Mouse (Mus musculus): ENCODE results near the gene Unc80. TPM values are rescaled to one million over a fixed set of nuclear protein-coding genes. Genes with fewer than 3 reads are reported as not detected.
"Not testable (repeated sequence)": the region's sequence is repeated elsewhere in the genome, so short reads cannot be mapped to it uniquely, and the experiment has no call there.

The Unc80 gene
- total and polyA plus RNA-seq, 2 experiments = under 0.01 TPM; not detected in 1

DNA sequence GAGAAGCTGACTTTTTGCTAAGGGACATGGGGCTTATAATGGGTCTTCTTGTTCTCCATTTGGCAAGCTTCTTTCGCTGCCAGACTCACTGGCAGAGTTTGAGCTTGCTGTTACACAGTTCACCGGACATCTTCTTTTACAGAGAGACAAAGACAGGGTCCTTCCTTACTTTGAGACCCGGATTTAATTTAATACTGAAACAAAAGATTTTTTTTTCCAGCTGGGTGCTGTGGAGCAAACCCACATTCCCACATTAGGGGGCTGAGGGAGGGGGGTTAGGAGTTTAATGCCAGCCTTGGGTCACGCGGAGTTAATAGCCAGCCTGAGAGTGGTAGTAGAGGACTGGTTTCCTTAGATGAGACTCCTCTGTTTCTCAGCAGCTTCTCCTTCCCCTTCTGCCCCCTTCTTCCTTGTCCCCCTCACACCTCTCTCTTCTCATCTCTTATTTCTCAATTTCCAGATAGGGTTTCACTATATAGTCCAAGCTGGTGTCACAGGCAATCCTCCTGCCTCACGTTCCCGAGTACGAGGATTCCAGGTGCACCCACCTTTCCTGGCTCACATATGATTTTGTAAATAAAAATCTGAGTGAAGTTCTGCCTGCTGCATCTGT is 224.7 kb downstream of the Unc80 start:
- 92% methylated on average over 8 of the region's 8 CpGs for WGBS
- Histone ChIP-seq H3K4me3 (ENCODE audit: insufficient read depth, low read depth, low read length) (no peak overlapping the region), H3K4me1 (ENCODE audit: control insufficient read depth, insufficient read depth, low read length) (no peaks in the 10 kb centered on the region), H3K79me2 (ENCODE audit: control insufficient read depth, insufficient read depth, low read length) (no peaks in the 10 kb centered on the region), H3K27me3 (ENCODE audit: control insufficient read depth, insufficient read depth, low read length) (no peaks in the 10 kb centered on the region), H3K9ac (ENCODE audit: low read depth, low read length) (no peak overlapping the region), H3K27ac (replicated peaks; ENCODE audit: insufficient read depth, low read depth, low read length) (no peak overlapping the region), H3K36me3 (ENCODE audit: control insufficient read depth, insufficient read depth, low read length) (no peaks in the 10 kb centered on the region)
- DNase-seq (ENCODE audit: extremely low read depth, low read depth, low spot score) = no peak
- TF ChIP-seq CTCF (IDR thresholded peaks at IDR 0.05; ENCODE audit: low read depth, low read length) (no peak), POLR2A (IDR thresholded peaks at IDR 0.05; ENCODE audit: extremely low read depth, insufficient read depth, low read length) (no peak)

DNA sequence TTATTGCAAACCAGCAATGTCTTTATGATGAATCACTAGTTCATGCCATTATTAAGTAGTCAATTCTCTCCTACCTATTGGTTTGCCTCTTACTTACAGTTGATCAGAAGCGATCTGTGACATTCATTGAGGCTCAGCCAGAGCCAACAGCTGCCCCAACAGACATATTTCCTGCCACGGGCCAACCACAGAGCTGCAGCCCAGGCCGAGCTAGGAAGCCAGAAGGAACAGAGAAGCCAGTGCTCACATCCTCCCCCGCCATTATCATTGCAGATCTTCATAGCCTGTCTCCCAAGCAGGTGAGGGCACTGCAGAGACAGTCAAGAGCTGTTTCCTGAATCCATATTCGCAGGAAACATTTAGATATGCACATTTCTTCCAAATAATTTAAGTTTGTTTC is 226.1 kb downstream of the Unc80 start:
- Histone ChIP-seq H3K27me3 (ENCODE audit: control insufficient read depth, insufficient read depth, low read length) (no peaks in the 10 kb centered on the region), H3K4me1 (ENCODE audit: control insufficient read depth, insufficient read depth, low read length) (no peaks in the 10 kb centered on the region), H3K79me2 (ENCODE audit: control insufficient read depth, insufficient read depth, low read length) (no peaks in the 10 kb centered on the region), H3K4me3 (ENCODE audit: insufficient read depth, low read depth, low read length) (no peak overlapping the region), H3K27ac (replicated peaks; ENCODE audit: insufficient read depth, low read depth, low read length) (no peak overlapping the region), H3K36me3 (ENCODE audit: control insufficient read depth, insufficient read depth, low read length) (no peaks in the 10 kb centered on the region), H3K9ac (ENCODE audit: low read depth, low read length) (no peak overlapping the region)
- no peak for TF ChIP-seq CTCF (IDR thresholded peaks at IDR 0.05; ENCODE audit: low read depth, low read length)
- TF ChIP-seq POLR2A (IDR thresholded peaks at IDR 0.05; ENCODE audit: extremely low read depth, insufficient read depth, low read length) = no peak
- no peak for DNase-seq (ENCODE audit: extremely low read depth, low read depth, low spot score)
- 74% methylated on average over 5 of the region's 5 CpGs for WGBS

DNA sequence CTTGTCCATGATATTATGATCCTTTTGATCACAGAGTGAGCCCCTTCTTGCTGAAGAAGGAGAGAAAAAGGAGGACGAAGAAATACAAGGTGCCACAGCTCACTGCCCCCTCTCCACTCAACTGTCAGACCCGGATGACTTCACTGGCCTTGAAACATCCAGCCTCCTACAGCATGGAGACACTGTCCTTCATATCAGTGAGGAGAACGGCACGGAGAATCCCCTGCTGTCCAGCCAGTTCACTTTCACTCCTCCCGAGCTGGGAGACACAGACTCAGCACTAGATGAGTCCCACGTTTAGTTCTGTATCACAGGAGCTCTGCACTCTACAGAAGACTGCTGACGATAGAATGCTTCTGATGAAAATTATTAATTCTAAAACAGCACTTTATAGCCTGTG is 227.1 kb downstream of the Unc80 start:
- no peaks in the 10 kb centered on the region for H3K79me2 ChIP-seq (ENCODE audit: control insufficient read depth, insufficient read depth, low read length)
- no peak overlapping the region for H3K9ac ChIP-seq (ENCODE audit: low read depth, low read length)
- no peaks in the 10 kb centered on the region for H3K36me3 ChIP-seq (ENCODE audit: control insufficient read depth, insufficient read depth, low read length)
- DNase-seq (ENCODE audit: extremely low read depth, low read depth, low spot score) = no peak
- H3K4me3 ChIP-seq (ENCODE audit: insufficient read depth, low read depth, low read length) = no peak overlapping the region
- H3K4me1 ChIP-seq (ENCODE audit: control insufficient read depth, insufficient read depth, low read length) = no peaks in the 10 kb centered on the region; the same call in 1 of the 2 replicates
- H3K27ac ChIP-seq (replicated peaks; ENCODE audit: insufficient read depth, low read depth, low read length) = no peak overlapping the region
- TF ChIP-seq CTCF (IDR thresholded peaks at IDR 0.05; ENCODE audit: low read depth, low read length) (no peak), POLR2A (IDR thresholded peaks at IDR 0.05; ENCODE audit: extremely low read depth, insufficient read depth, low read length) (no peak)
- H3K27me3 ChIP-seq (ENCODE audit: control insufficient read depth, insufficient read depth, low read length) = no peaks in the 10 kb centered on the region
- 58% methylated on average over 7 of the region's 7 CpGs for WGBS

DNA sequence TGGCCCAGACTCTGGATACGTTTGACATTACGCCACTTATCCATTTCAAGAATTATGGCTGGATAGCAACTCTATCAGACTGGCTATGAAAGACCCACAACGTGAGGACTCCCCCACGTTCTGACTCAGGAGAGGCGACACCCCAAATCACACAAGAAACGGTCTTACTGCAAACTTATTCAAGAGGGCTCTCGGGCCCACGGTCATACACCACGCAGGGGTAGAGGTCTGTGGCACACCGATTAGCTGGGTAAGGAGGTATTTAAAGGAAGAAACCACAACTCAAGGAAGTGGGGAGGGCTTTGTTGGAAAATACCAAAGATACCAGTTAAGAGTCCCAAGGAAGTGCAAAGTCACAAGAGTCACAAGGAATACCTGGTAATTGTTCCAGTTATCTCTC is 231.5 kb downstream of the Unc80 start:
- H3K79me2 ChIP-seq (ENCODE audit: control insufficient read depth, insufficient read depth, low read length) = peaks cover 12% of the 10 kb centered on the region; the same call in 1 of the 2 replicates
- DNase-seq (ENCODE audit: extremely low read depth, low read depth, low spot score); H3K9ac ChIP-seq (ENCODE audit: low read depth, low read length); H3K4me1 ChIP-seq (ENCODE audit: control insufficient read depth, insufficient read depth, low read length); H3K27me3 ChIP-seq (ENCODE audit: control insufficient read depth, insufficient read depth, low read length); H3K4me3 ChIP-seq (ENCODE audit: insufficient read depth, low read depth, low read length); H3K36me3 ChIP-seq (ENCODE audit: control insufficient read depth, insufficient read depth, low read length); H3K27ac ChIP-seq (replicated peaks; ENCODE audit: insufficient read depth, low read depth, low read length): not testable (repeated sequence)
- WGBS = 94% methylated on average over 10 of the region's 10 CpGs

DNA sequence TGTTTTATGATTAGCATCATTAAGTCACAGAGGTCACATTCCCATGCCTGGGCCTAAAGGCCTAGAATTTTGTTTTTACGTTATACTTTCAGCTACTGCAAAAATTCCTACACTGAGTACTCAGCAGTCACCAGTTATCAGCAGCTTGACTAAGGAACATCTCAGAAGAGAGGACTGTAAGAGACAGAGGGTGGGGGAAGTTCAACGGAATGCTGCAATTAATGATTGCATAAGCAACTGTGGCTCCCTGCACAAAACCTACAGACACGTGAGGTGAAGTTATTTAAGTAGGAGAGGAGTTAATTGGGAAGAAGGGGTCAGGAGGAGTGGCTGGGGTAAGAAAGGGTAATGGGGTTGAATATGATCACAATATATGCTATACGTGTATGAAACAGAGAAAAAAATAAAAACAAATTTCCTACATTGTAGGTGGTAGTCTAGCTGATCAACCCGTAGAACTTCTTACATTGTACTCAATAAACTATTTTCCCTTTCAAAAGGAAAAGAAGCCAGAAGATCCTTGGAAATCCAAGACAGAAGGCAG is 232.1 kb downstream of the Unc80 start:
- H3K4me3 ChIP-seq (ENCODE audit: insufficient read depth, low read depth, low read length) = peak overlapping the region; percentile 97; the same call in 1 of the 2 replicates
- no peak overlapping the region for H3K9ac ChIP-seq (ENCODE audit: low read depth, low read length)
- WGBS = 44% methylated on average over 5 of the region's 5 CpGs

More for the DNA sequence above, 232.1 kb downstream of the Unc80 start:
- Histone ChIP-seq H3K4me1 (ENCODE audit: control insufficient read depth, insufficient read depth, low read length) (peaks cover 6% of the 10 kb centered on the region), H3K27me3 (ENCODE audit: control insufficient read depth, insufficient read depth, low read length) (no peaks in the 10 kb centered on the region), H3K36me3 (ENCODE audit: control insufficient read depth, insufficient read depth, low read length) (peaks cover 2% of the 10 kb centered on the region; the same call in 1 of the 2 replicates), H3K27ac (replicated peaks; ENCODE audit: insufficient read depth, low read depth, low read length) (no peak overlapping the region), H3K79me2 (ENCODE audit: control insufficient read depth, insufficient read depth, low read length) (peaks cover 12% of the 10 kb centered on the region; the same call in 1 of the 2 replicates)
- no peak for DNase-seq (ENCODE audit: extremely low read depth, low read depth, low spot score)
- TF ChIP-seq CTCF (IDR thresholded peaks at IDR 0.05; ENCODE audit: low read depth, low read length) = no peak
